Mouse (Mus musculus): ENCODE measurements around the gene Plscr2.

The Plscr2 gene

DNA sequence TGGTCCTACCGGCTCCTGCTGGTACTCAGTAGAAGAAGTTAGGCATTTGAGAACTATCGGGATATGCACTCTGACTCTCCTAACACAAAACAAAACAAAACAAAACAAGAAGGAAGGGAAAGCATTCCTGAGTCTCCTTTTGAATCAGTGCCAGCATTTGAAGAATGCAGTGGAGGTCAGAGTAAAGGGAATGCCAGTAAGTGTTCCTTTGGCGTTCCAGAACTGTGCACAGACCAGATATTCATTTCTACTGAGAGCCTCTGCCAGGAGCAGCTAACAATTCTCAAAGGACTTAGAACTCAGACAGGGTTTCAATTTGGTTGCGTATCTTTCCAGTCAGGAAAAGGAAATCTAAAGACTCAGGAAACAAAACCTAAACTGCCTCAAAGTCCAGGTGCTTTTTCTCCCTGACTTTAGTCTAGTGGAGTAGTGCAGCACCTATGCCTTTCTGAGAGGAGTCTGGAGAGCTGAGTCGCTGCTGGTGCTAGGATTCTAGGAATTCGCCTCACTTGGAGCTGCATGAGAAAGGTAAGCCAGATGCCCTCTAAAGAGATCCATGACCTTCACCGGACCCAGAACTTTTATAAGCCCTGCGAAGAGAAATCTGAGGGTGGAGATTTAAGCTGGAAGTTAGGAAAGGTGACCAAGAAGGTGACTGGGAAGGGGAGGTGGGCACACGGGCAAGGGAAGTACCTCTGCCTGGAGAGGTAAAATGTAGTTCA is at the start of gene Plscr2:
TSS of gene Plscr2 (plus strand) at position 117 of the 722 bp plus-strand sequence.
- DNase-seq (ENCODE audit: low spot score in 2 of 2), result peak; percentile 73 to 79

DNA sequence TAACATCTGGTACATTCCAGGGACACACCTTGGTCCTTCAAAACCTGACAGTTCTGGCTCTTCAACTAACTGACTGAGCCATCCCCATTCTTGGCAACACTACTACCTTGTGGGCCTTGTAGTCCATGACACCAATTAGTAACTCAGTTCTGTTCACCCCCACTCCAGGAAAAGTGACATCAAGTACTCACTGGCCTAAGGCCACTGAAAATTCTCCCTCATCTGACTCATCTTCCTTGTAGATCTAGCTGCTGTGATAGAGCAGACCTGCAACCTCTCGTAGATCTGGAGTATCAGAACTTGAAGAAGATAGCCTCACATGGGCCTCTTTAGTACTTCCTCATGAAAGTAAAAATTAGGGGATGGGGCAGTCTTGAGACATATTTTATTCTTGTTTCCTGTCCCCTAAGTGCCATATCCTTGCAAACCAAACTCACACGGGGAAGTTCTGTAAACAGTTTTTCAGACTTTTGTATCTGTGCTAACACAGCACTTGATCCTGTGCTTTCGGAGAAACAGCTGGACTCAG is 49.2 kb upstream of the Plscr2 start:
- no peak for DNase-seq (ENCODE audit: low spot score in 2 of 2)

DNA sequence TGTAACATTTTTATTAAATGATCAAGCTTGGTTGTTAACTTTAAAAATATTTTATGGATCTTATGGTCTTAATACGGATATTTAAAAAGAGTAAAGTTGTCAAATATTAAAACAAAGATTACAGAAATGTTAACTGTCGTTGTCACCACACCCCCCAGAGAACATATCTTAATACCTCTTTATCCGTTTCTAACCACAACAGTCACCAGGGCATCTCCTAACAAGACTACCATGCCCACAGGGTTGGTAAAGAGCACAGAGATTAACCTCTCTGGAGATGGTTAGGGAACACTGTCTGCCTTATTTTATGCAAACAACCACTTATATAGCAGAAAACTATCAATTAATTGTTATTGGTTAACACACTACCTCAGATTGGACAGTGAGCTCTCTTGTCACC is 48.6 kb upstream of the Plscr2 start:
- DNase-seq (ENCODE audit: low spot score in 2 of 2), result no peak

DNA sequence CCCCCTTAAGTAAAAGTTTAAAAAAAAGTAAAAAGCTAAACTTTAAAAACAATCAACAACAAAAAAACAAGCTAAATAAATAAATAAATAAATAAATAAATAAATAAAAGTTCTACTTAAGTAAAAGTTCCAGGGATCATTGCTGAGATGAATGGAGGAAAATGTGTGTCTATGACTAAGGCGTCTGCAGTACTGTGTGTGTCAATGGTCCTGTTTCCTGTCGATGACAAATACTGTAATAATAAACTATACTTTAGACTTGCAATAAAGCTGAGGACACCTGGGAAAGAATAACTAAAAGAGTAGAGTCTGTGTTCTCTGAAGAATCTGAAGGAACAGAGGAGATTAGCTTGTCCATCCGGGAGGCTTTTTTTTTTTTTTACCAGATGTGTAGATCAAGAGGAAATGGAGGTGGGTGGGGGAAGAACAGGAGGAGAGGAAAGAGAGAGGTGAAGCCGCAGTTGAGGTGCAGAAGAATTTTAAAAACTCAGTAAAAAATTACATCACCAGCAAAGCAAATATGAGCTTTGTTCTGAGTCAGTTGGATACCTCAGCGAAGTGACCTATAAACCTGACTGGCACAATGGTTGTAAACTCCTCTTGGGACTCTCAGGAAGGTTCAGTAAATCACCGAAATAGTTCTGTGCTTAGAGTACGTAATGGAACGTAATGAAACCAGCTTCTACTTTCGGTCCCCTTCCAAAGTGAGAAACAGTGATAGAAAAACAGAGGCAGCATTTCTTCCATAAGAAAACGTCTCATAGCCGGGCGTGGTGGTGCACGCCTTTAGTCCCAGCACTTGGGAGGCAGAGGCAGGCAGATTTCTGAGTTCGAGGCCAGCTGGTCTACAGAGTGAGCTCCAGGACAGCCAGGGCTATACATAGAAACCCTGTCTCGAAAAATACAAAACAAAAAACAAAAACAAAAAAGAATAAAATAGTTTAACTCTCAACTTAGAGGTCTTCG is 46.3 kb upstream of the Plscr2 start:
- no peak for DNase-seq (ENCODE audit: low spot score in 2 of 2)

DNA sequence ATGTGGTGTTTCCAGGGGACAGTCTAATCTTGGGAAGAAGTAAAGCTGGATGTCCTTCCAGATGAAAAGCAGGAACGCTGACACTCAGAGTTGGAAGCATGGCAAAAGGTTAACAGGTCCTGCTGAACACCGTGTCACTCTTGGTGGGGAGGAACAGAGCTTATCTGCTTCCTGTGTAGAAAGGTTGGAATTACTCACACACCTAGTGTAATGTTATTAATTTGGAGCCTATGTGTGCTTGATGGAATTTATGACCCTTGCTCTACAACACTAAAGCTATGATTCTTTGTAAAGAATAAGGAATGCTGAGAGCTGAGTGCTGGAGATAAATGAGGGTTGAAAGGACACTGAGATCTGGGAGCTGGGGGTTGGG is 45.6 kb upstream of the Plscr2 start:
- DNase-seq (ENCODE audit: low spot score in 2 of 2), result no peak

DNA sequence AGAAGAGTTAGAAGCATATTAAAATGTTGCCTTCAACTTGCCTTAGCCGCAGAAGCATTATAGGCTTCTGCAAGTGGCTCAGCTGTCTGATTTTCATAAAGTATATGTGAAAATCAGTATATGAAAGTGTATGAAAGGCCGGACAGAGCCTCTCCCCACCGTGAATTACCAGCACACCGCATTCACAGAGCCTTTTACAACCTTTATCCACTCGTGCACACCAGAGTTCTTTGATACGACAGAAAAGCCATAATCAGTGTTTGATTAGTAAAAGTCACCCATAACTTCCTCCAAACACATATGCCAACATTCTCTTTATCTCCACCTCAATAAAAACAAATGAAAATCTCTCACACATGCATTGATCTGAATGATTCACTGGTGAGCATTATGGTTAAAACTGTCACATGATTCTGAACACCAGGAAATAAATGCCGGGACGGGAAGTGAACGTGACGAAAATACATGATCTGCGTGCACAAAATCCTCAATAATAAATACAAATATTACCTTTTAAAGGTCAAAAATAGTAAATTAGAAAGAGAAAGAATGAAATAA is 40.4 kb upstream of the Plscr2 start:
- no peak for DNase-seq (ENCODE audit: low spot score in 2 of 2)

DNA sequence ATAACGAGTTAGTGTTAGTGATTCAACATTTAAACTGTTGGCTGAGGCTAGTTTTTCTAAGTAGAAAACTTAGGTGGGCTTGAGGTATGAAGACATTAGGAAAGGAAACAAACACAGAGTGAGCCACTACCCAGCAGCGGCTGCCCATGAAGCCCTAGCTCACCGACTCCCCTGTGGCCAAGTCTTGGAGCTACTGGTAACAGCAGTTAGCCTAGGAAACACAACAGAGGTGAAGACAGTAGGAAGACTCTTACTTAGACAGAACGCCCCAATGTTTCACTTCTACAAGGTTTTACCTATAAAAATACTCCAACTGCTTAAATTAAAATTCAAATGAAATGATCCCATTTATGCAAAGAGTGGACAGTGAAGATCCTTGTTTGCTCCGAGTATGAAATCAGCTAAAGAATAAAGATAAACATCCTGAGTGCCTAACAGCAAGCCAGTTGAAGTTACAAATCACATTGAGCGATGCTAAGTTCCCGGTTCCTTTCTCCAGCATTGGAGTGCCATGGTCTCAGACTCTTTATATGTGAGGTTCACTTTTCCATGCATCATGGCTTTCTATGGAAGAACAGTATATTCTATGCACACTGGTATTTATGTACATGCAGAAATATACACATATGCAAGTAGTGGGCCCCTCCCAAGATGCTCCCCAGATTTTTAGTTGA is 26.5 kb upstream of the Plscr2 start:
- no peak for DNase-seq (ENCODE audit: low spot score in 2 of 2)

DNA sequence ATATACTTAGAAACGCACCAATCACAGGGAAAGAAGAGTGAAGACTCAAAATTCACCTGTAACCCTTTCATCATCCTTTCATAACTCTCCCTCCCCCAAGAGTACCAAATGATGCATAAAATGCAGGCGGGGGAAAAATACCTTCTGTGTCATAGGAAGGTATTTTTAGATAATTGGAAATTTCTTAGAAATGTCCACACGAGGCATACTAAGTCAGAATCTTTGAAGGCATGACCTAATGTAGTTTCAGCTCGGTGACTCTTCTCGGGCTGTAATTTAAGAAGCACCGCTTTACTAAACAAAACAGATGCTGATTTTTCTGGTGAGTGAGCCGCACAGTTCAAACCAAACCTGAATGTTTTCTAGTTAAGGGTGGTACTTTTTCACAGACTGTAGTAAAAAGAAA is 26.0 kb upstream of the Plscr2 start, which contains the start of gene Plscr1:
TSS of gene Plscr1 (plus strand) at position 304 of the 406 bp plus-strand sequence.
- DNase-seq (ENCODE audit: low spot score in 2 of 2), result no peak

DNA sequence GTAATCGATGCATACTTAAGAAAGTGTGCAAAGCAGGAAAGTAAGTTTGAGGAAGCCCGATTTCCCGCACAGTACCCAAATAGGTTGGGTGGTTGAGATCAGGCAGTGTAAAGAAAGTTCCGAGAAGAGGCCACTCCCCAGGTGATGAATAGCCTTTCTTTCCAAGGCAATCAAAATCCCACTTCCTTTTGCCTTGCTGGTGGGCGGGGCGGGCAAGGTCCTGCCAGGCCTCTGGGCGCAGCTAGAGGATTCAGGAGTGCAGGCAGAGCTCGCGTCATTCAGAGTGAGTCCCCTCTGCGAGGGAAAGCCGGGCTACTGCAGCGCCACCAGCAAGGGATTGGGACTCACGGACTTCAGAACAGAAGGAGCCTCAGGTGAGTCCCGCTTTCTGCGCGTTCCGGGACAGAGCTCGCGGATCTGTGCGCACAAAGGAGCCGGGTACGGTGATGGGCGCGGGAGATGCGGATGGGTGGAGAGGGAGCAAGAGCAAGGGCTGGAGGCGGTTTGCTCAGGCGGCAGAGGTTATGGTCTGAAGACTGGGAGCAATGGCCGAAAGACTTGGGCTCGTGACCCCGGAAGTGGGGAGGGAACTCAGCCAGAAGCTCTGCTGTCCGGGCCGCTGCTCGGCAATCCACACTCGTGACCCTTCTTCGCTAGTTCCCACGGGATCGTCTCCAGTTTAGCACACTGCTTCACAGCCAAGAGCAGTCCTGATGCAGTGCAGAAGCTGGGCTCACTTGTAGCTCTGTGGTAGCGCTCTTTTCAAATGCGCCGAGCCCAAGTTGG is 25.2 kb upstream of the Plscr2 start:
- peak; percentile 87 to 89 for DNase-seq (ENCODE audit: low spot score in 2 of 2)

DNA sequence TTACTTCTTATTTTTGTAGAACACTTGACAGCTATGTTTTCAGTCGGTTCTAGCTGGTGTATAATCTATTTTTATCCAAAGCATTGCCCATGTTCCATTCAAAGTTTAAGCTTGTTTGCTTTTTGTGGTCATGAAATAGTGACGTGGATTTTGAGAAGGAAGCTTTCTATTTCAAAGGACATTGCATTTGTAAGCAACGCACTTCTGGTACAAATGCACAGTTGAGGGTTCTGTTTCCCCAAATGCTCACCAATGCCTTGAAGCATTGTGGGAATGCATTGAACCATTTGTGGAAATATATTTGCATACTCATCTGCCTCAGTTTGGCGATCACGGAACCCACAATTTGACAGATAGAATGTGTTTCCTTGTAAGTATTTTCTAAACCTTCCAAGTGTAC is 22.7 kb upstream of the Plscr2 start:
- no peak for DNase-seq (ENCODE audit: low spot score in 2 of 2)

DNA sequence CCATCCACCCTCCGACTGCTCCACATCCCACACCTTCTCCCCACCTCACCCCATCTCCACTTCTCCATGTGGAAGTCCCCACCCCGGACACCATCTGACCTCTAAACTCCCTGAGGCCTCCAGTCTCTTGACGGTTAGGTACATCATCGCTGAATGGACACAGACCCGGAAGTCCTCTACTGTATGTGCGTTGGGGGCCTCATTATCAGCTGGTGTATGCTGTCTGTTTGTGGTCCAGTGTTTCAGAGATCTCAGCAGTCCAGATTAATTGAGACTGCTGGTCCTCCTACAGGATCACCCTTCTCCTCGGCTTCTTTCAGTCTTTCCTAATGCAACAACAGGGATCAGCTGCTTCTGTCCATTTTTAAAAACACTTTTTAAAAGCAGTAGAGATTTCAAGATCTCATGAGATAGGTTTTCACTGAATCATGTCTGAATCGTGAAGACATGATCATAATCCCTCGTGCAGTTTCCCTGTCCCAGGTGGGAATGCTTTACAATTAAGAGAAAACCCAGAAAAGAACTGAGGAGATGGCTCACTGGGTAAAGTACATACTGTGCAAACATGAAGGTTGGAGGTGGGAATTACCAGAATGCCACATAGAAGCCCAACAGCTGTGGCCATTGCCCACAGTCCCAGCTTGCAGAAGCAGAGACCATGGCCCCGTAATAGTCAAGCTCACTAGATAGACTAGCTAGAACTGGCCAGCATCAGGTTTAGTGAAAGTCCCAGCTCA is 21.6 kb upstream of the Plscr2 start:
- no peak for DNase-seq (ENCODE audit: low spot score in 2 of 2)

DNA sequence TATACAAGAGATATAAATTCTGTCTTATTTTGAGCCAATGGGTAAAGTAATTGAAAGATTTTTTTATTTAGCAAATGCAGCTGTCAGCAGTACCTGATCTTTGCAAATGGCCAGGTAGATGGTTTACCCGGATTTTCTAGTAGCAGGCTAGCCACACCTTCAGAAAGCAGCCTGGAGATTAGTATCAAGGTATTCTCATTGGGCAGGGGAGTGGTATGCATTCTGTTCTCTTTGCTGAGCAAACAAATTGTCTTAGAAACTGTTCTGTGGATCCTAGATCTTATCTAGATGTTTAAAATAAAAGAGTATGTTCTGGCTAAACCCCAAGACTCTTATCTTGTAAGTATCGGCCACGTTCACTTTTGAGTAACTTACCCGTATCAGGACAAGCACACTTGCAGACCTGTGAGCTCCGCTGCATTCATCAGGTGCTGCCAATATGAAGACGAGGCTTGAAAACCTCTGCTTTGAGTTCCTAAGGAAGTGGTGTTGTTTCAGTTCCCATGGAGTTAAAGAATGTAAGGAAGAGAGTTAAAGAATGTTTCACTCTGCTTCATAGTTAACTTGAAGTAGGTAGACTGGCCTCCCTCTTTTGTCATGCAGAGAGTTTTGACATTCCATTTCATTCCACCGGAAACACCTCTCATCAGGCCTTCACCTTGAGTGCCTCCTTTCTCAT is 14.8 kb upstream of the Plscr2 start:
- DNase-seq (ENCODE audit: low spot score in 2 of 2), result no peak

DNA sequence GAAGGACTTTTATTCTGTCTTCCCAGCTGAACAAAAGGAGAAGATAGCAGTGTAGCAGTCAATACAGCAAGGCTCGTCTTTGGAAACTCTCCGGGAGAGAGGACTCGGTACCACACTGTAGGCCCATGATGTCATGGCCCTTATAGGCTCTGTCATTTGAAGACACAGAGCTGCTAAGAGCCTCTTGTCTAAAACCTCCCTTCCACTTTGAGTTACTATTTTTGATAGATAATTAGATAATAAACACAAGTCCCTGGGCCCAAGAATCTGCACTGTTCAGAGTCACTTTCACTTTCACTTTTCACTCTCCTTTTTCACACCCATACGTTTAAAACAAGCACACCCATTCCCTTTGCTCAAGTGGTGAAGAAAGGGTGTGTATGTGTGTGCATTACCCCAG is 9.7 kb upstream of the Plscr2 start:
- DNase-seq (ENCODE audit: low spot score in 2 of 2), result no peak

DNA sequence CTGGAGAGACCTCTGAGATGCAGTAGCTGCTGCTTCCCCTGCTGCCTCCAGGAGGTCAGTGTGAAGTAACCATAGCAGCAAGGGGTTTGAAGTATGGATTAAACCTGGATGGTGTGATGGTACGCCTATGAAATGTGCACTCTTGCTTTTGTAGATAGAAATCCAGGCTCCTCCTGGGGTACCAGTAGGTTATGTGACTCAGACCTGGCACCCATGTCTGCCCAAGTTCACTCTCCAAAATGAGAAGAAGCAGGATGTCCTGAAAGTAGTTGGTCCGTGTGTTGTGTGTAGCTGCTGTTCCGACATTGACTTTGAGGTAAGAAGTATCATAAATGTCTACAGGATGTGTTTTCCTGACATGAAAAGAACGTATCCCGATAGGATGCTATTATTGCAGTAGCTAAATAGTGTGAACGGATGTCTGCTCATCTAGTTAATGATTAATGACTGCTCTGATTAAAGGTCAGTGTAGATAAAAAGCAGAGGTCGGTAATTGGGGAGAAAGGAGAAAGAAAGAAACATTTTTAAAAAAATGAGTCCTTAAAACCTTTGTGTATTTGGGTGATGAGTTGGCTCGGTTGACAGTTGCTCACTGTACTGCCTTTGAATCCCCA is 8.7 kb upstream of the Plscr2 start:
- no peak for DNase-seq (ENCODE audit: low spot score in 2 of 2)

DNA sequence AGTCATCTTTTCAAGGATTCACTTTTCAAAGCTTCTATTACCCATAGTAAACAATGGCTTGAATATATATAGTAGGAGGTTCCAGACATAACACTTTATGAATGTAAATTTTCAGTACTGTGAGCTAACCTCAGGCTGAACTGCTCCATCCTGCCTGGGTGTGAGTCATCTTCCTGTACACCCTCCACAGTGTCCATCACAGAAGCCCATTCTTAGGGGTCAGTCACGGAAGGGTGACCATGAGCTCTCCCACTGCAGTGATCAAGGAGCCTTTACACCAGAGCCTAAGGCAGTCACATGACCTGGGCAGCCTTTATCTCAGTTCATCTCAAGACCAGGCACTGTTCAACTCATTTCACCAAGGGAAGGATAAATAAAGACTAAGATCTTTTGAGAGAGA is 7.7 kb upstream of the Plscr2 start:
- DNase-seq (ENCODE audit: low spot score in 2 of 2), result no peak

DNA sequence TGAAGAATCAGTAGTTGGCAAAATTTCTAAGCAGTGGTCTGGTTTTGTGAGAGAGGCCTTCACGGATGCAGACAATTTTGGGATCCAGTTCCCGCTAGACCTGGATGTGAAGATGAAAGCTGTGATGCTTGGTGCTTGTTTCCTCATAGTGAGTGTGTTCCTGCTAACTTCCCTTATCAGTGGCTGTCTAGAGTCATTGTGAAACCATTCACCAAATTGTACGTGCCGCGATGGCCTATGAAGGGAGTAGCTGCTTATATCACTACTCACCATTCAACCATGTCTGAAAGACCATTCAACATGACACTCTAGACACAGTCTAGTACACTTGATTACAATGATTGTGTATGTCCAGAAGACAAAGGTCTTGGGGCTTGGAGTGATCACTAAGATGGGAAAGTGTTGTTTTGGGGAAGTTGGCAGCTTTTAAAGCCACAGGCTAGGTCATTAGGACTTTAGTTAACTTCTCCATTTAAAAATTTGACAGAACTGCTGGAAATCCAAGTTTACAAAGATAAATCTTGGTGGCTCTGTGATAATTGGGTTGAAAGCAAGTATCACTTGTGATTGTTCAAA is 5.5 kb upstream of the Plscr2 start:
- no peak for DNase-seq (ENCODE audit: low spot score in 2 of 2)

DNA sequence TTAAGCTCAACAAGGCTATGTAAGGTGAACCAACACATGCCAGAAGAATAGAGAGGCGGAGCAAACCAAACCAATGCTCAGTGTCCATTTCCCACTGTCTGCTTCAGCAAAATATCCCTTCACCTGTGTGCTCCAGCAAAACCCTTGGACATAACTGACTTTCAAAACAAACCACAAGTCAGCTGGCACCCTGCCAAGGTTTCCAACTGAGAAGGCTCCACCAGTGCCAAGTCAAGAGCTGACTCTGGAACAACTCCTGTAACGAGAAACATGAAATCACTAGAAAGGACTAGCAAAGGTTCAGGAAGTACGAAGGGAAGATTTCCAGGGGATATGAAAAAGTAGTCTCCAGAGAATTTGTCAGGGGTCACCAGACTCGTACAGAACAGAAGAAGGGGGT is 4.5 kb upstream of the Plscr2 start:
- DNase-seq (ENCODE audit: low spot score in 2 of 2), result peak; percentile 60 to 85

DNA sequence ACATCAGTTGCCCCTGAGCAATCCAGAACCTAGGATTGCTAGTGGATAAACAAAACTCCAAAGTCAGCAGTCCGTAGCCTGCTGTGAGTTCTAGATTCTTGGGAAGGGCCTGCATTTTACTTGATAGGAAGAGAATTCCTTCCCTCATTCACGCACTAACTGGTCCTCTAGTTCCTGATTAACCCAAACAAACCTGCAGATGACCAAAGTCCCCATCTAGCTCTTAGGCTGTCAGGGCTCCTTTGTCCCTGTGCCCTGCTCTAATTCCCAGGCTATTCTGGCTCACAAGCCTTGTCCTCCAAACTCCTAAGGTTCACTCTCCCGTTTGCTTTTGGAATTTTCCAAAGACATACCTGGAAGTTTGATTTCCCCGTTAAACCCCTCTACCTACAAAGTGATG is 2.8 kb upstream of the Plscr2 start:
- no peak for DNase-seq (ENCODE audit: low spot score in 2 of 2)

DNA sequence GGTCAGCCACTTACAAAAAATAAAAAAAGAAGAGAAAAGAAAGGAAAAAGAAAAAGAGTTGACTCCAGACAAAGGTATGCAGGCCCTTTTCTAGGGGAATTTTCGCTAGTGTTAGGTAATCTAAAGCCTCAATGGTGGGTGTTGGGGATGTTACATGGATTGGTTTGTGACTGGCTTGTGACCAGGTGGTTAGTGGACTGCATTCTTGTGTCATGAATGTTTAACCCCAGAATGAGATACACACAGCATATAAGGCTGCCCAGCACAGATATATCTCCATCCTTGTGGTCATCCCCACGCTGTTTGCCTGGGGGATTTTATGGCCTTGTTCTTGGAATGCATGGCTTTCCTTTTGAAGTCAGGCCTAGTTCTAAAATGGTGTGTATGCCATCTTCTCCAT is 2.1 kb upstream of the Plscr2 start:
- DNase-seq (ENCODE audit: low spot score in 2 of 2), result no peak
